Mouse (Mus musculus) megakaryocyte-erythroid progenitor cell, adult 5-6 weeks (primary cell): Measurements from ENCODE around the gene Dnm3. TPM values are rescaled to one million over a fixed set of nuclear protein-coding genes. Genes with fewer than 3 reads are reported as not detected.

ENCODE experiments used
- ATAC-seq: replicated peaks from 2 replicates; pipeline ENCODE4 v1.8.0; 2016; ENCODE audit warnings: mild to moderate bottlenecking, inconsistent platforms; ENCODE audit not compliant: severe bottlenecking, poor library complexity, low FRiP score, low TSS enrichment
- total RNA-seq, 2 experiments: library from RNA; stranded (forward) in 1 of 2; stranded (reverse) in 1 of 2; fragments of 200-1000, 215-1000 nt in 1 of 2; fragments of >200 nt in 1 of 2; fragmentation: Nextera tagmentation in 1 of 2; gene quantifications; 2 replicates each; pipeline ENCODE4 v1.2.3; 2014 to 2017

Dnm3 gene
- total RNA-seq, 2 experiments from 2014 or later: 0.37 TPM; not detected in 1

- no peak for ATAC-seq
These were observed 404.8 kb downstream of the Dnm3 start for GRCm38 (mm10) chr1:162072917-162073578.

- no peak for ATAC-seq
These were observed 424.2 kb downstream of the Dnm3 start for GRCm38 (mm10) chr1:162053608-162054007.

- ATAC-seq: no peak
These were observed 424.6 kb downstream of the Dnm3 start for GRCm38 (mm10) chr1:162053186-162053585.

- no peak for ATAC-seq
These were observed 425.1 kb downstream of the Dnm3 start for GRCm38 (mm10) chr1:162052755-162053154.

GRCm38 (mm10) chr1:162052138-162052537, 425.7 kb downstream of the Dnm3 start:
- ATAC-seq: no peak

- no peak for ATAC-seq
These were observed 426.1 kb downstream of the Dnm3 start for GRCm38 (mm10) chr1:162051710-162052109.

GRCm38 (mm10) chr1:162047673-162048072, 430.2 kb downstream of the Dnm3 start:
- ATAC-seq: no peak

GRCm38 (mm10) chr1:162043788-162044717, 433.8 kb downstream of the Dnm3 start:
- no peak for ATAC-seq

GRCm38 (mm10) chr1:162043216-162043615, 434.6 kb downstream of the Dnm3 start:
- ATAC-seq: no peak

GRCm38 (mm10) chr1:162042384-162042783, 435.4 kb downstream of the Dnm3 start:
- ATAC-seq: no peak

- peak; percentile 23; the same call in 1 of the 2 replicates for ATAC-seq
These were observed 437.2 kb downstream of the Dnm3 start for GRCm38 (mm10) chr1:162040490-162041274.

- ATAC-seq: no peak
These were observed 438.0 kb downstream of the Dnm3 start for GRCm38 (mm10) chr1:162039808-162040207.

- ATAC-seq: peak; percentile 51
These were observed 438.7 kb downstream of the Dnm3 start for GRCm38 (mm10) chr1:162039011-162039595.

- no peak for ATAC-seq
These were observed 439.4 kb downstream of the Dnm3 start for GRCm38 (mm10) chr1:162038431-162038830.

GRCm38 (mm10) chr1:162037968-162038421, 439.8 kb downstream of the Dnm3 start:
- ATAC-seq: no peak

- no peak for ATAC-seq
These were observed 440.6 kb downstream of the Dnm3 start for GRCm38 (mm10) chr1:162037185-162037765.

GRCm38 (mm10) chr1:162036461-162036835, 441.4 kb downstream of the Dnm3 start:
- ATAC-seq: no peak

- ATAC-seq: no peak
These were observed 441.9 kb downstream of the Dnm3 start for GRCm38 (mm10) chr1:162035800-162036460.
